Mouse (Mus musculus) urinary bladder, adult 18-20 months (tissue): Measurements from ENCODE around the gene Nprl2.

ENCODE experiments used
- DNase-seq, 2 experiments: peaks; one replicate each; pipeline ENCODE4 v3.0.0; 2022; ENCODE audit warnings: low spot score in 2 of 2, mixed read lengths in 2 of 2

Nprl2 gene

GRCm38 (mm10) chr9:107541474-107542351 is at the start of gene Nprl2, which contains the start of gene Cyb561d2:
Gene Nprl2 (plus strand): TSS chr9:107542226.
Gene Cyb561d2 (minus strand): TSS chr9:107542193.
- peak; percentile 92 for DNase-seq

DNA sequence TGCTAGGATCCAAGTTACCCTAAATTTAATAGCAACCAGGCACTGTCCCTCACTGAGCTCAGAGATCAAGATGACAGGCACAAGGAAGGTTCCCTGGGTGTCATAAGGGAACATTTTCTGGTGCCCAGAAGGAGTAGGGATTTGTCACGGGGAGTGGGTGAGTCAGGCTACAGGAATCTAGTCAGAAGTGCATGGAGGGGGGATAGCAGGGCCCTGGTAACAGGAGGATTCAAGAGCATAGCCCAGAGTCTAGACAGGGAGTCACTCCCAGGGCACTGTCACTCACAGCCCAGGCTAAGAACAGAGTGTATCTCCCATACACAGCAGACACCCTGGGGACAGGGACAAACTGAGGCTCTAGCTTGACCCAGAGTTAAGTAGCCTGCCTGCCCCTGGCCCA is 48.5 kb upstream of the Nprl2 start:
- no peak for DNase-seq

- DNase-seq: no peak
Observed at GRCm38 (mm10) chr9:107494238-107494637, 47.8 kb upstream of the Nprl2 start.

DNA sequence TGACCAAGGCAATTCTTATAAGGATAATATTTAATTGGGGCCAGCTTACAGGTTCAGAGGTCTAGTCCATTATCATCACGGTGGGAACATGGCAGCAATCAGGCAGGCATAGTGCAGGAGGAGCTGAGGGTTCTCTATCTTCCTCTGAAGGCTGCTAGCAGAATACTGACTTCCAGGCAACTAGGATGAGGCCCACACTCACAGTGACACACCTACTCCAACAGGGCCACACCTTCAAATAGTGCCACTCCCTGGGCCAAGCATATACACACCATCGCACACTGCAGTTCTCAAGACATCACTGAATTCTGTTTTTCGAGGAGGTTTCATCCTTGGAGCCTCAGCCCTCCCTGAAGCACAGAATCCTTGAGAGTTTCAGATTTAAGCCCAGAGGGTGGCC is 45.7 kb upstream of the Nprl2 start:
- no peak for DNase-seq

DNA sequence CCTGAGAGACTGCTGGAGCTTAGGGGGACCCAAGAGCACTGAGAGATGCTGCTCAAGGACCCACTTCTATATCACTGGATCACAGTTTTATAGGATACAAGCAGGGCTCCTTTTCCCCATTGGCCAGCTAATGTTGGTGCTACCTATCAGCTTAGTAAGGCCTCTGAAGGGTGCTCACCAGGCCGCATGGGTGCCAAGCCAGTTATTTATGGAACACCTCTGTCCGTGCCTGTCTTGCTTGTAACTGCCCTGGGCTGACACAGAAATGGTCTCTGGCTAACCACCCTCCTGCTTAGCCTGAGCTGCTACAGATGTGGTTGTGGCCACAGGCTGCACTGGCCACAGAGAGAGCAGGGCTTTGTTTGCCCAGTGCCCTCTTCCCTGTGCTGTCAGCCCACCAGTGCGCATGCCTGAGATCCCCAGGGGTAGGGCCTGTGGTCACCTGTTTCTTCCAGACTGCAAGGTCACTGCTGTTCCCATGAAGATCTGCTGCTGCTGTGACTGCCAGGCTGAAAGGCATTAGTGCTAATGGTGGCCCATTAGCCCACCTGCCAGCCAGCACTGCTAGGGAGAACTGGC is 41.2 kb upstream of the Nprl2 start:
- DNase-seq: no peak

DNA sequence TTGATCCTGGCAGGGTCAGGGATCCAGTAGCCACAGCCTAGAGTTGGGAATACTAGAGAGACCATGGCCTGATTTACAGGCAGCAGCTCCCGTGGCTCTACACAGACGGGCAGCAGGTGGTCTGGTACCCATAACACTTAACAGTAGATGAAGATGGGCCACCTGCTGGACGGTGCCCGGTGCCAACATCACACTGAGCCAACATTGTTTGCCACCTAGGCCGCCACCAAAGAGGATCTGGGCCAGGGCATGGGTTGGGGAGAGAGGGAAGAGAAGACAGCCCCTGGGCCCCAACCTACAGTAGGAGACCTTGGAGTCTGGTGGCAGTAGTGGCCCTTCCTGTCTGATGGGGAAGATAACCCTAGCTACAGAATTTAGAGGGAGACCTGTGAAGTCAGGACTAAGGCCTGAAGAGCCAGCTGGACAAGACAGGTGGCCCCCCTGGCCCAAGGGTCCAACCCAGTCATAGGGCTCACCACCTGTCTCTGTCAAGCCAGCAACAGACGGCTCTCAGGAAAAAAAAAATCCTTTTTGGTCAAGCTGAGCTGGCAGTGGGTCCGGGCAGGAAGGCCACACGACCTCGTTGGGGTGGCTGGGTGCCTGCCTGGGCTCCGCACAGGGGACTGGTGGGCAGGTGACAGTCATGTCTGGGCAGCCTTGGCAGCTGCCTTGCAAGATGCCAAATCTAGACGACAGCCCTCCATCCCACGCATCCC is 39.7 kb upstream of the Nprl2 start:
- DNase-seq: no peak

DNA sequence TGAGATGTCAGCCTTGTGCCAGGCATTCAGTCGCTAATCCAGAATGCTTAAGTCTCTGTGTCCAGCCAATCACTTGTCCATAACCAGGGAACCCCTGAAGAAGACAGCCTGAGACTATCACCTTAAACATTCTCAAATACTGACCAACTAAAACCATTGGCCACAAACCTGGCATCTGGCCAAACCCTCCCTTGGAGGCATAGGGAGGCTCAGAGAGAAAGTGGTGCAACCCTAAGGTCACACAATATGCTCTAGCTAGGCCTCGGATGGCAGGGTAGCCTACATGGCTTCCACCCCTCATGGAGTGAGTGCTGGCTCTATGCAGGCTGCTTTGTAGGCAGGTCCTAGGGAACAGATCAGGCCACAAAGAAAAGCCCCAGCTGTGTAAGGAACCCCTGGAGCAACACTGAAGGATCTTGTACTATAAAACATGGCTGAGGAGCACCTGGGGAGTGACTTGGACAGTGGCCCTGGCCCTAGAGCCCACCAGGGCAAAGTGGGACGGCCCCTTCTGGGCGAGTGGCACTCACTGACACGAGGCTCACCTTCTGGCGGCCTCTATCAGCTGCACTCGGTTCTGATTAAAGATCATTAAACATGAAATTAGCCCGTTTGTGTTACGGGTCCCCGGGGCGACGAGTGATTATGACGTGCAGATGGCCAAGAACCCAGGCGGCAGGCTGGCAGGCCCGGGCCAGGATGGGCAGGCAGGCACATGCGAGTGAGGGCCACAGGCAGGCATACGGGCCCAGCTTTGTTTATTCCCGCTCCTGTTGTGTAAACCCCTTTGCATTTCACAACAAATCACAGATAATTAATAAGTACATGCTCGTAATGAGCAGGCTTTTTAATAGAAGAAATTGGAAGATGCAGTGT is 37.1 kb upstream of the Nprl2 start:
- DNase-seq: no peak

DNA sequence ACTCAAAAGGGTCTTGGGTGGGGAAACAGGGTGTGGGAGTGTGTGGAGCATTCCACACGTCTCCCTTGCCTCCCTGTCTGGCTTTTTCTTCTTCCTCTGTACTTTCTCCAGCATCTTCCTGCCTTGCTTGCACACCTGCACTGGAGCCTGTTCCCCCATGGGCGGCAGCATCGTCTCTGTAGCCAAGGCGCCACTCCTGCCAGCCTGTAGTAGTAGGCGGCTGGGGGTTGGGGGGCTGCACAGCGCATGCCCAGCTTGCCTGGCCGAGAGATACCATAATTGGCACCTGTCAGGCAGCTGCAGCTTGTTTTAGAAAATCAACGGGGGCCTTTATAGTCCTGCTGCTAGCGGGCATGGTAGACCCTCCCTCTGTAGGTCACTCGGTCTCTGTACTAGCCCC is 33.8 kb upstream of the Nprl2 start:
- DNase-seq: no peak

- no peak for DNase-seq
Observed at GRCm38 (mm10) chr9:107510384-107511100, 31.5 kb upstream of the Nprl2 start.

- DNase-seq: no peak
Observed at GRCm38 (mm10) chr9:107511436-107511835, 30.6 kb upstream of the Nprl2 start.

GRCm38 (mm10) chr9:107512326-107512725 is 29.7 kb upstream of the Nprl2 start:
- no peak for DNase-seq

DNA sequence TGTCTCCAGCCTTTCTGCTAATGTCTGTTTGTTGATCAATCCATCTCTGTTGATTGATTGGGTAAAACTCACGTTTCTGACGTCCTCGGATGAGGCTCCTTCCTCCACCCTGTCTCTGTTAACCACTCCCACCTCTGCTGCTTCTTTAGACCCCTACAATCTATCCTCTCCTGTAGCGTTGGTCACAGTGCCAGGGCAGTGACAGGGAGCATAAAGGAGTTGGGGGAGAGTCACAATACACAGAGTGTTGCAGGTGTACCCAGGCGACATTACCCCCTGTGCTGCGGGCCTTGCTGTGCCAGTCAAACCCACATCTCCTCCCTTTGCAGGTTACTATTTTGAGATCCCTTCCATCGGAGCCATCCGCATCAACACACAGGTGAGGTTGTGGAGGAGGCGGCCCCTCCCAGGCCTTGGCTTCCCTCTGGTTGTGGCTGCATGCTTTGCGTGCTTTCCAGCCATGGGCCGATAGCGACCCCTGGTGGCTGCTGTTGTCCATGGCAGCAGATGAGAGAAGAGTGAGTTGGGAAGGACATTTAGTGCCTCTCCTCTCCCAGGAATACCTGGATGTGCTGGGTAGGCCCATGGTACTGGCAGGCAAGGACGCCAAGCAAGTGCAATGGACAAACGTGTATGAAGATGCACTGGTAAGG is 27.6 kb upstream of the Nprl2 start:
- DNase-seq: peak; percentile 62 to 75

DNA sequence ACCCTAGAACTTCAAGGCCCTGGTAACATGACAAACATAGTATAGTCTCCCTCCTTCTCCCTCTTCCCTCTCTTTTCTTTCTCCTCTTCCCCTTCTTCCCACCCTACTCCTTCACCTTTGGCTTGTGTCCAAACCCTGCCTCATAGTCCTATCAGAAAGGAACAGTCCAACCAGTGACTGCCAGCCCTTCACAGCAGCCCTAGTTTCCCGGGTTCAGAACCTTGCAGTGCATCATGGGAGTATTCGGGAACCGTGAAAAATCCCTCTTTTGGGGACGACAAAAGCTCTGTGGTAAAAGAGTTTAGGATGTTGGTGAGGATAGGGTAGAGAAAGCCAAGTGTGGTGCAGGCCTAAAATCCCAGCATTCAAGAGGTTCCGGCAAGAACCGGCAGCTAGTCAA is 21.7 kb upstream of the Nprl2 start:
- DNase-seq: no peak

GRCm38 (mm10) chr9:107521190-107521589 is 20.8 kb upstream of the Nprl2 start:
- no peak for DNase-seq

- no peak for DNase-seq
Observed at GRCm38 (mm10) chr9:107521711-107522399, 20.2 kb upstream of the Nprl2 start.

DNA sequence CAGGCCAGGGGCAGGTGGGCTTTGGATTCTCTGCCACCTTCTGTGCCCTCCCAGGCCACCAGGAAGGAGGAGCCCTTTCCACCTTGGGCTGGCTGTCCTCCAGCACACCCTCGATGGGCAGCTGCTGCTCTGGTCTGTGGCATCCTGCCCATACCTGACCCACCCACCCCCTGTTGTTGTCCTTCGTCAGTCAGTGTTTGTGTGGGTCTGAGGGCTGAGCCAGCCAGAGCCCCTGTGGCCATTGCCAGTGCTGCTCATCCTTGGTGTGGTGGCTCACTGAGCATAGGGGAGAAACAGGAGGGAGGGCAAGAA is 19.7 kb upstream of the Nprl2 start:
- no peak for DNase-seq

- DNase-seq: peak; percentile 54 to 78
Observed at GRCm38 (mm10) chr9:107526198-107527026, 15.6 kb upstream of the Nprl2 start.

GRCm38 (mm10) chr9:107533791-107534407 is 8.1 kb upstream of the Nprl2 start, which contains the start of gene Tmem115:
Gene Tmem115 (plus strand): TSS chr9:107533945.
- peak; percentile 80 to 92 for DNase-seq
